Mouse (Mus musculus) frontal cortex, postnatal 10 days (tissue): ENCODE measurements around the gene Lhfpl3.

Experiments
- DNase-seq, 2 experiments: peaks; one replicate each; pipeline ENCODE4 v3.0.0; 2022; ENCODE audit warnings: low spot score in 2 of 2, mixed read lengths in 1 of 2

Lhfpl3 gene

GRCm38 (mm10) chr5:23140183-23140921 is 394.5 kb downstream of the Lhfpl3 start:
- DNase-seq, result no peak

GRCm38 (mm10) chr5:23153210-23153609 is 407.4 kb downstream of the Lhfpl3 start:
- DNase-seq, result no peak

GRCm38 (mm10) chr5:23154439-23154838 is 408.6 kb downstream of the Lhfpl3 start:
- no peak for DNase-seq

- peak; percentile 11 to 32 for DNase-seq
Measured at GRCm38 (mm10) chr5:23165947-23166350, 420.1 kb downstream of the Lhfpl3 start.

GRCm38 (mm10) chr5:23166658-23167057 is 420.8 kb downstream of the Lhfpl3 start:
- DNase-seq, result no peak

GRCm38 (mm10) chr5:23189633-23190032 is 443.8 kb downstream of the Lhfpl3 start:
- no peak for DNase-seq

GRCm38 (mm10) chr5:23196879-23197278 is 451.0 kb downstream of the Lhfpl3 start:
- DNase-seq, result no peak

GRCm38 (mm10) chr5:23213086-23213485 is 467.2 kb downstream of the Lhfpl3 start:
- no peak for DNase-seq

- DNase-seq, result no peak
Measured at GRCm38 (mm10) chr5:23214646-23215045, 468.8 kb downstream of the Lhfpl3 start.

GRCm38 (mm10) chr5:23219655-23220054 is 473.8 kb downstream of the Lhfpl3 start:
- DNase-seq, result no peak

- peak in 1 of 2 experiments; percentile 47 for DNase-seq
Measured at GRCm38 (mm10) chr5:23224759-23225536, 479.1 kb downstream of the Lhfpl3 start.

GRCm38 (mm10) chr5:23225621-23226020 is 479.8 kb downstream of the Lhfpl3 start:
- no peak for DNase-seq

- DNase-seq, result no peak
Measured at GRCm38 (mm10) chr5:23226753-23227152, 480.9 kb downstream of the Lhfpl3 start.

GRCm38 (mm10) chr5:23246974-23247373 is 501.1 kb downstream of the Lhfpl3 start:
- no peak for DNase-seq

- DNase-seq, result no peak
Measured at GRCm38 (mm10) chr5:23247784-23248183, 501.9 kb downstream of the Lhfpl3 start.

GRCm38 (mm10) chr5:23248303-23248702 is 502.4 kb downstream of the Lhfpl3 start:
- DNase-seq, result no peak

- DNase-seq, result no peak
Measured at GRCm38 (mm10) chr5:23249896-23250875, 504.3 kb downstream of the Lhfpl3 start.

GRCm38 (mm10) chr5:23251462-23252224 is 505.8 kb downstream of the Lhfpl3 start:
- peak in 1 of 2 experiments; percentile 34 for DNase-seq

- no peak for DNase-seq
Measured at GRCm38 (mm10) chr5:23255816-23256418, 510.1 kb downstream of the Lhfpl3 start.

GRCm38 (mm10) chr5:23273309-23273708 is 527.5 kb downstream of the Lhfpl3 start:
- no peak for DNase-seq

GRCm38 (mm10) chr5:23279364-23279763 is 533.5 kb downstream of the Lhfpl3 start:
- no peak for DNase-seq
